Mouse (Mus musculus): ENCODE measurements around the gene Hist1h2af.

DNA sequence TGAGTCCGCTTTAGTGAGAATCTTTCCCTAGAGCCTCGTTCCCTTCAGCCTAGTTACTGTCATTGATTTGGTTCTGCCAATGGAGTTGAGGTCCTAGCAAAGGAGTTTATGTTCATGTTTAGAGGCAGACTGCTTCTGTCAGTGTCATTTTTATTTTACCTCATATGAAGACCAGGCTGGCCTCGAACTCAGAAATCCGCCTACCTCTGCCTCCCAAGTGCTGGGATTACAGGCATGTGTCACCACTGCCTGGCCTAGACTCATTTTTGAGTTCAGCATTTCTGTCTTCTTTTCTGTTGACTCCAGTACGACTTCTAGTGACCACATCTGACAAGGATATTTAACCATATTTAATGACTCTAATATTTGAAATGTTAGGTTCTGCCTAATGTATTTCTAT lies 18.4 kb upstream of the Hist1h2af start:
- TF ChIP-seq CTCF (IDR thresholded peaks at IDR 0.05; ENCODE audit: low read depth, low read length) (no peak), POLR2AphosphoS5 (IDR thresholded peaks at IDR 0.05; ENCODE audit: insufficient replicate concordance, low read depth, low read length) (no peak)

All from G1E (cell line).